Mouse (Mus musculus) neural tube, embryonic 15.5 days (tissue): Measurements from ENCODE around the gene Gm44965. TPM values are rescaled to one million over a fixed set of nuclear protein-coding genes. Genes with fewer than 3 reads are reported as not detected.

ENCODE experiments used
- ATAC-seq: fragments of 200-750 bp; cut with Nextera tagmentation; 2 replicates; pipeline ENCODE4 v1.8.0; 2017; ENCODE audit warnings: mild to moderate bottlenecking, moderate TSS enrichment, moderate library complexity; ENCODE audit not compliant: low FRiP score
- H3K27ac ChIP-seq: fragments of 300-500 bp; sonication (generic); replicated peaks from 2 replicates; pipeline ENCODE4 v1.5.1; 2015; ENCODE audit warnings: mild to moderate bottlenecking, inconsistent platforms
- H3K27me3 ChIP-seq: fragments of 300-500 bp; sonication (generic); replicated peaks from 2 replicates; pipeline ENCODE4 v1.6.1; 2015; ENCODE audit warnings: inconsistent platforms
- H3K36me3 ChIP-seq: fragments of 300-500 bp; sonication (generic); 2 replicates; pipeline ENCODE4 v1.6.1; 2015; ENCODE audit warnings: inconsistent platforms
- H3K4me1 ChIP-seq: fragments of 300-500 bp; sonication (generic); 2 replicates; pipeline ENCODE4 v1.6.1; 2015; ENCODE audit warnings: inconsistent platforms
- H3K4me2 ChIP-seq: fragments of 300-500 bp; sonication (generic); 2 replicates; pipeline ENCODE4 v1.6.1; 2015; ENCODE audit warnings: inconsistent platforms, mild to moderate bottlenecking, moderate library complexity
- H3K4me3 ChIP-seq: fragments of 300-500 bp; sonication (generic); replicated peaks from 2 replicates; pipeline ENCODE4 v1.5.1; 2015; ENCODE audit warnings: mild to moderate bottlenecking, inconsistent platforms
- H3K9ac ChIP-seq: fragments of 300-500 bp; sonication (generic); replicated peaks from 2 replicates; pipeline ENCODE4 v1.6.1; 2015; ENCODE audit warnings: mild to moderate bottlenecking, inconsistent platforms
- H3K9me3 ChIP-seq: fragments of 300-500 bp; sonication (generic); replicated peaks from 2 replicates; pipeline ENCODE4 v1.6.1; 2016; ENCODE audit warnings: inconsistent platforms
- WGBS: fragments of 180-500 bp; shearing (Covaris S2); methylation state at CpG from one replicate; pipeline ENCODE4 v1.1.7; 2015; ENCODE audit warnings: mixed read lengths; 5-methylcytosine and 5-hydroxymethylcytosine counted together
- polyA plus RNA-seq: library from polyadenylated mRNA; unstranded; fragments of >200 nt; fragmentation: Nextera tagmentation; extraction: Ambion mirVana; gene quantifications from 2 replicates; pipeline ENCODE4 v1.2.1, GENCODE M21; 2015

Gm44965 gene
- polyA plus RNA-seq, 1 experiment from 2014 or later, result not detected

DNA sequence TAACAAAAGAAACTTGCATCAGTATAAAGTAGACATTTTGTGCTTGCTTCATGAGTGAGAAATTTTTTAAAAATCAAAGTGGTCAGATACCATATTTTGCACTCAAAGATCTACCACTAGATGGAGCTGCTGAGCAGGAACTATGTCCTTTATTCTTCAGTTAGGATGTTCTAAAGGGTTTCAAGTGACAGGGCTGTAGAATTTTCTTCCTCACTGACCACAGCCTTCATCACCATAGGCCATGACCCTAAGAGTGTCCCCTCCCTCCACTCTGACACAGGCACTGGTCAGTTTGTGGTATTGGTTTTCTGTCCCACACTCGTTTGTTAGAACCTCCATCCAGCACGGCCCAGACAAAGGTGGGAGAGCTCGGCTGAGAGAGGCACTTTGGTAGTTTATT, 11.7 kb upstream of the Gm44965 start:
- no peak overlapping the region for H3K27ac ChIP-seq
- H3K4me2 ChIP-seq, result no peak overlapping the region
- no peaks in the 10 kb centered on the region for H3K9me3 ChIP-seq
- no peaks in the 10 kb centered on the region for H3K27me3 ChIP-seq
- ATAC-seq, result peak; percentile 45; the same call in 1 of the 2 replicates
- H3K9ac ChIP-seq, result no peak overlapping the region
- no peaks in the 10 kb centered on the region for H3K4me1 ChIP-seq
- H3K4me3 ChIP-seq, result no peak overlapping the region
- WGBS, result 70% methylated on average over 3 of the region's 3 CpGs
- no peaks in the 10 kb centered on the region for H3K36me3 ChIP-seq

DNA sequence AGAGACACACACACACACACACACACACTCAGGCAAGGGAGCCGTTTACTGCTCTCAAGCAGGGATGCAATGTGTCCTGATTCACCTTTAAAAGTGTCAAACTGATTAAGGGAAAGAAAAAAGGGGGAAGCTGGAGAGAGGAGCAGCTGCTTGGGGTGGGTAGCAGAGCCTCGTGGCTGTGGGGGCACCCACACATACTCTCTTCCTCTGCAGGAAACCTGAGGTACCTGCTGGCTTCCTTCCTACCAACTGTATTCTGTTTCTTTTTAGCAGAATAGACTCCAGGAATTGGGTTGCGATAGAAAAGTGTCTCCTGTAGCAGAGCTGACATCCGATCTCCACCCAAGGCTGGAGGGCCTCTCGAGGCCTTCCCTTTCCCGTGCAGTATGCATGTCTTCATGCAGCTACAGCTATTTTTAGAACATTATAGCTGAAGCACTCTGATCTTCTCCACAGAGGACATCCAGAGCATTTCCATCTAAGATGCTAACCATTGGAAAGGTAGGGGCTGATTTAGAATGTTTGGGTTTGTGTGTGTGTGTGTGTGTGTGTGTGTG, 4.5 kb upstream of the Gm44965 start, which contains the start of gene Gm45021:
TSS of gene Gm45021 (plus strand) at position 417 of the 557 bp plus-strand sequence.
- Histone ChIP-seq H3K27me3 (no peaks in the 10 kb centered on the region), H3K9ac (no peak within 1 kb of the TSS), H3K4me2 (no peak within 1 kb of the TSS), H3K36me3 (no peaks in the 10 kb centered on the region), H3K4me1 (peaks cover 9% of the 10 kb centered on the region), H3K4me3 (no peak within 1 kb of the TSS), H3K9me3 (no peaks in the 10 kb centered on the region), H3K27ac (no peak within 1 kb of the TSS)
- WGBS, result 69% methylated on average over 6 of the region's 6 CpGs
- no peak for ATAC-seq

DNA sequence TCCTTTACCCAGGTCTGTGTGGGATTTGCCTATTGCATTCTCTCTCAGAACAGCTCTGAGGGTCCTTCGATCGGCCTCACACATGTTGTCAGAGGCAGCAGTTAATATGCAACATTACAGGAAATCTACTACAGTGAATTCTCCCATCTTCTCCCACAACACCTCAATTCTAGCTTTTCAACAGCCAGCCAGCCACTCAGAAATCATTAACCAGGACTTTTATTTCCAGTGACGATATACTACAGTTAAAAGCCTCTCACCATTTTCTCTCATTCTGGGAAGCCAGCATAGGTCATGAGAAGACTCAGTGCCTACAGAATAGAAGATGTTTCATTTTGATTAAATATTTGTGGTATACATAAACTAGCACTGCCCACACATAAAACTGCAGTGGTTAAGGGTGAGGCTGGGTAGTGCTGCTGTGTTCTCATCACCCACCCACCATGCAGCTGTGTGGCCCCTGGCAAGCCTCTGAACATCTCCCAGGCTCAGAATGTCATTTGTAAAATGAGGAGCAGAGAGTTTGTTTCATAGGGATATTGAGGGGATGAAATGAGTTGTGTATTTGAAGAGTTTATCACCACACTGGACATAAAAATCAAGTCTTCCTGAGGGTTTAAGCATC, 2.4 kb upstream of the Gm44965 start:
- no peak for ATAC-seq
- Histone ChIP-seq H3K9ac (no peak overlapping the region), H3K27ac (no peak overlapping the region), H3K36me3 (peaks cover 6% of the 10 kb centered on the region), H3K4me2 (no peak overlapping the region), H3K4me3 (no peak overlapping the region), H3K27me3 (no peaks in the 10 kb centered on the region), H3K9me3 (peaks cover 2% of the 10 kb centered on the region), H3K4me1 (peaks cover 23% of the 10 kb centered on the region)
- 33% methylated on average over 3 of the region's 3 CpGs for WGBS

DNA sequence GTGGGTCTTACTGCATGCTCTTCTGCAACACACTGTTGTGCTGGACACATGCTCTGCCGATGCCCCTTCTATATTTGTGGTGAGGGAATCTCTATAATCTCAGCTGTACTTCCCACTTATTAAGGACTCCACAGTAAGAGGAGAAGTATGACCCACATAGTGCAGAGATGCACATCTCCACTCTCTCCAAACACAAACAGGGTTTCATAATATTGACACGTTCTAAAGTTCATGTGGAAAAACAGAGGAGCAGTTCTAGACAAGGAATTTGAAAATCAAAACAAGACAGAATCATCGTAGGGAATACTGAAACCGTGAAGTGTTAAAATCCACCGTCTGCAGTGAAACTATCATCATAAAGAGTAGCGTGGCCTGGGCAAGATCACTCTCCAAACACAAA, 1.9 kb upstream of the Gm44965 start:
- Histone ChIP-seq H3K36me3 (peaks cover 12% of the 10 kb centered on the region), H3K9me3 (peaks cover 8% of the 10 kb centered on the region), H3K27ac (no peak overlapping the region), H3K4me3 (no peak overlapping the region), H3K9ac (no peak overlapping the region), H3K27me3 (no peaks in the 10 kb centered on the region), H3K4me1 (peaks cover 23% of the 10 kb centered on the region), H3K4me2 (no peak overlapping the region)
- WGBS, result 89% methylated on average over 6 of the region's 6 CpGs
- ATAC-seq, result no peak

DNA sequence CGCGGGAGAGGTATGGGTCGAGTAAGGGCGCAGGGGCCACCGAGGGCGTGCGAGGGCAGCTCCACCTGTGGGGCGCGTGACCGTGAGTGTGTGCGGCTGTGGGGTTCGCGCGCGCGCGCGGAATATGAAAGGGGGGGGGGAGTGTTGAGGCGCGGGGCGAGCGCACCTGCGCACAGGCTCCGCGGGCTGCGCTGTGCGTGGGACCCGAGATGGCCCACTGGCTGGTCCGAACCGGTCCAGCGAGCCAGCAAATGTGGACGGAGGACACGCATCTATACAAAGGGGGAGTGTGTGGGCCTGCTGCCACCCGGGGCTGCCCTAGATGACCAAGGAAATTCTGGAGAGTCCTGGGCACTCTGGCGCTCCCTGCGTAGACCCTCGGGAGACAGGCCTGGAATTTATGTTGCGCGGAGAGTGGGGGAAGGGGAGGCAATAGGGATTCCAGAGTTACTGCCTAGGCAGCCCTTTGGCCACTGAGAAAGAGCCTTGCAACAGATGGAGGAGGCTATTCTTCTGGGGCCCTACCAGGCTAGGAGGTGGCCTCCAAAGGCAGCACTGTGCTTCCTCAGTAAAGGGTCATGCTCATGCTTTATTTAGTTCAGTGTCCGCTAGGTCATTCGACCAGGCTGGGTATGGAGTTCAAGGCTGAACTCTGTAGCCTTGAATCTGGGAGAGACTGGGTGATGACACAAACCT, 450 bp downstream of the Gm44965 start:
- peak; percentile 88 for ATAC-seq
- under 1% methylated on average over 37 of the region's 41 CpGs for WGBS

DNA sequence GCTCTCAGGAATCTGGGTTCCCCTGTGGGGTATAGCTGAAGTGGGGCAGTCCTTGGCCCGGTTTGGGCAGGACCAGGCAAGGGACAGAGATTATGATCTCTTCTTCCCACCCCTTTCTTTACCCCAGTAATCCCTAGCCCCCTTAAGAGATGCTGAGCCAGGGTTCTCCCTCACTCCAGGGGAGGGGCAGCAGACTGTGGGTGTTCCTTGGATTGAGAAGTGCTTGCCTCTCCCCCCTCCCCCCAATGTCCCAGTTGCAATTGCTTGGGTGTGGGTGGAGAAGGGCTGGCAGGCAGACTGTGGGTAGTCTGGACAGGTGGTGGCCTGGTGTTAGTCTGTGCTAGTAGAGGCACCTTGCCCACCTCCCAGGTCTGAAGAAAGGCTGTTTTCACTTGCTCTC, 1.5 kb downstream of the Gm44965 start:
- peak overlapping the region; percentile 98; the same call in 1 of the 2 replicates for H3K27ac ChIP-seq
- H3K27me3 ChIP-seq, result no peaks in the 10 kb centered on the region
- H3K36me3 ChIP-seq, result peaks cover 45% of the 10 kb centered on the region
- peak overlapping the region; percentile 75 for H3K4me2 ChIP-seq
- no peak overlapping the region for H3K9ac ChIP-seq
- 50% methylated on average over 1 of the region's 1 CpGs for WGBS
- peak overlapping the region; percentile 81 for H3K4me3 ChIP-seq
- no peak for ATAC-seq
- peaks cover 23% of the 10 kb centered on the region for H3K4me1 ChIP-seq
- peaks cover 18% of the 10 kb centered on the region for H3K9me3 ChIP-seq

More for the DNA sequence above, 450 bp downstream of the Gm44965 start:
- Histone ChIP-seq H3K9ac (peak overlapping the region; percentile 93), H3K4me2 (peak overlapping the region; percentile 75), H3K9me3 (peaks cover 18% of the 10 kb centered on the region), H3K4me1 (peaks cover 23% of the 10 kb centered on the region), H3K4me3 (peak overlapping the region; percentile 81), H3K27ac (peak overlapping the region; percentile 98), H3K36me3 (peaks cover 34% of the 10 kb centered on the region), H3K27me3 (no peaks in the 10 kb centered on the region)

DNA sequence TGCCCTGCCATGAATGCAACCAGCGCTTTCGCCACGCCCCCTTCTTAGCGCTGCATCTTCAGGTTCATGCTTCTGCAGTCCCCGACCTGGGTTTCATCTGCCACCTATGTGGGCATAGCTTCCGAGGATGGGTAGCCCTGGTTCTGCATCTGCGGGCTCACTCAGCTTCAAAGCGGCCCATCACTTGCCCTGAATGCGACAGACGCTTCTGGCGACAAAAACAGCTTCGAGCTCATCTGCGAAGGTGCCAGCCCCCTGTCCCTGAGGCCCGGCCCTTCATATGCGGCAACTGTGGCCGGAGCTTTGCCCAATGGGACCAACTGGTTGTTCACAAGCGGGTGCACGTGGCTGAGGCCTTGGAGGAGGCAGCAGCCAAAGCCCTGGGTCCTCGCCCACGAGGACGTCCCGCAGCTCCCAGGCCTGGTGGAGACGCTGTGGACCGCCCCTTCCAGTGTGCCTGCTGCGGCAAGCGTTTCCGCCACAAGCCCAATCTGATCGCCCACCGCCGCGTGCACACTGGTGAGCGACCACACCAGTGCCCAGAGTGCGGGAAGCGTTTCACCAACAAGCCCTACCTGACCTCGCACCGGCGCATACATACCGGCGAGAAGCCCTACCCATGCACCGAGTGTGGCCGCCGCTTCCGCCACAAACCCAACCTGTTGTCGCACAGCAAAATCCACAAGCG, 2.9 kb downstream of the Gm44965 start:
- no peak overlapping the region for H3K27ac ChIP-seq
- no peak overlapping the region for H3K4me3 ChIP-seq
- H3K27me3 ChIP-seq, result no peaks in the 10 kb centered on the region
- peaks cover 18% of the 10 kb centered on the region for H3K9me3 ChIP-seq
- H3K36me3 ChIP-seq, result peaks cover 45% of the 10 kb centered on the region
- no peak overlapping the region for H3K4me2 ChIP-seq
- WGBS, result 98% methylated on average over 45 of the region's 45 CpGs
- H3K4me1 ChIP-seq, result peaks cover 32% of the 10 kb centered on the region
- ATAC-seq, result no peak
- no peak overlapping the region for H3K9ac ChIP-seq

DNA sequence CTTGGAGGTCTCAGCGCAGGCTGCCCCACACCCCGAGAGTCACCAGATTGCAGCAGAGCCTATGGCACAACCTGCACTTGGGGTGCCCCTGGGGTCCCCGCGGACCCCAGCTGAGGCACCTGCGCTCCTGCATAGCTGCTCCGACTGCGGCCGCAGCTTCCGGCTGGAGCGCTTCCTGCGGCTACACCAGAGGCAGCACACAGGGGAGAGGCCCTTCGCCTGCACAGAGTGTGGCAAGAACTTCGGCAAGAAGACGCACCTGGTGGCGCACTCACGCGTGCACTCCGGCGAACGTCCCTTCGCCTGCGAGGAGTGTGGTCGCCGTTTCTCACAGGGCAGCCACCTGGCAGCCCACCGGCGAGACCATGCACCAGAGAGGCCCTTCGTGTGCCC, 3.5 kb downstream of the Gm44965 start:
- Histone ChIP-seq H3K27me3 (no peaks in the 10 kb centered on the region), H3K9ac (no peak overlapping the region), H3K36me3 (peaks cover 45% of the 10 kb centered on the region), H3K4me3 (no peak overlapping the region), H3K4me2 (no peak overlapping the region), H3K27ac (no peak overlapping the region), H3K4me1 (peaks cover 31% of the 10 kb centered on the region), H3K9me3 (peaks cover 18% of the 10 kb centered on the region)
- 96% methylated on average over 27 of the region's 27 CpGs for WGBS
- ATAC-seq, result no peak

DNA sequence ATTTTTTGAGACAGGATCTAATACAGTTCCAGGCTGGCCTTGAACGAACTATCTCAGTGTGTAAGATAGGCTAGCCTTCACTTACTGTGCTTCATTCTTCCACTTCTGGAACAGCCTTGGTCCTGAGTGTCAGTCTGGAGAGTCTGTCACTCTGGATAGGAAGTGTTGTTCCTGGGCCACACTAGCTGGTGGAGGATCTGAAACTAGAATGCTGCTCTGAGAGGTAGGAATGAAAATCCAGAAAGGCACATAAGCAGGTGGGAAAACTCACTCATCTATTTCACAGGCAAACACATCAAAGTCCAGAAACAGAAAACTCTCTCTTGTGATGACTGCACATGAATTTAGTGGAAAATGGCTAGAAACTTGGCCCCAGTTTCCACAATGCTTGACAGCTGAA, 6.9 kb downstream of the Gm44965 start:
- Histone ChIP-seq H3K9ac (0 out of 2 replicates have a peak overlapping the region, but pooled peaks have one; percentile 74), H3K4me1 (peaks cover 19% of the 10 kb centered on the region), H3K27me3 (no peaks in the 10 kb centered on the region), H3K9me3 (peaks cover 18% of the 10 kb centered on the region), H3K4me2 (peak overlapping the region; percentile 69; the same call in 1 of the 2 replicates), H3K27ac (peak overlapping the region; percentile 93), H3K36me3 (peaks cover 45% of the 10 kb centered on the region), H3K4me3 (no peak overlapping the region)
- WGBS, result 95% methylated on average over 1 of the region's 1 CpGs
- no peak for ATAC-seq

DNA sequence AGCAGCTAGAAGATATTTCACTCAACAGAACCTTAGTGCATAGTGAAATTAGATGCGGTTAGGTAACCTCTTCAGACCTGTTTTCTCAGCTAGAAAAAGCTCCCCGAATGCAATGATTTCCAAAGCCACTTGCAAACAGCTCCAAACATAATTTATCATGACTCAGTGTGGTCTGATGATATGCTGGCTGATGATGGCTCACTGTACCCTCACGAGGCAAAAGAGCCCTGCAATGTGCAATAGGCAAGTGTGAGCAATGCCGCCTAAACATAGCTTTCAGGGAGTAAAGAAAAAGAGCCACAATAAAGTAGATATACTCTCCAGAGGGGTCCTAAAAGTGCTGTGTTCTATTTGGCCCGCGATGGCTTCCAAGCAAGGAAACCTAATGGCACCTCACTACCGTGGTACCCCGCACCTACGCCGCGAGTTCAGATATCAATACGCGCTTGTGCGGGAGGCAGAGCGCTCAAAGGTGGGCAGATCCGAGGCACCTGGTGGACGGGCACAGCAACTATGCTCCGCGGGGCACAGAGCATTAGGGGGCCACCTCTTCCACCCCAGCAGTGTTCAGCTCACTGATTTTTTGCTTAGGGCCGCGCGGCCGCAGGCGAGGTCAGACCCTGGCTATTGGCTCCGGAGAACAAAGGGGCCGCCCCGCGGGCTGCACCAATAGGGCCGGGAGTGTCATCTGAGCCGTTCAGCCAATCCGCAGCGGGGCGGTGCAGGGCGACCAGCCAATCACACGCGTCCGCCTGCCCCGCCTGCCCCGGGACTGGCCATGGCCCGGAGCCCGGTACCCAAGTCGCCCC, 7.7 kb downstream of the Gm44965 start, which contains the start of gene Zfp775:
TSS of gene Zfp775 (plus strand) at position 793 of the 809 bp plus-strand sequence.
- Histone ChIP-seq H3K36me3 (peaks cover 37% of the 10 kb centered on the region), H3K27me3 (no peaks in the 10 kb centered on the region)

More for the DNA sequence above, 7.7 kb downstream of the Gm44965 start, which contains the start of gene Zfp775:
- H3K4me1 ChIP-seq, result peaks cover 19% of the 10 kb centered on the region
- H3K4me3 ChIP-seq, result peak within 1 kb of the TSS; percentile 73
- peak within 1 kb of the TSS; percentile 74 for H3K9ac ChIP-seq
- H3K27ac ChIP-seq, result peak within 1 kb of the TSS; percentile 93
- peak; percentile 99 for ATAC-seq
- peak within 1 kb of the TSS; percentile 69 for H3K4me2 ChIP-seq
- WGBS, result 3% methylated on average over 42 of the region's 42 CpGs
- H3K9me3 ChIP-seq, result peaks cover 14% of the 10 kb centered on the region
